Mouse (Mus musculus) right cerebral cortex, postnatal 14 days (tissue): ENCODE data around the gene Rpp25.
A peak's percentile ranks its signal among the peaks of the same experiment; 100 is the strongest.

ENCODE experiments used
- DNase-seq: peaks from one replicate; pipeline ENCODE4 v3.0.0; 2022

Rpp25 gene

DNA sequence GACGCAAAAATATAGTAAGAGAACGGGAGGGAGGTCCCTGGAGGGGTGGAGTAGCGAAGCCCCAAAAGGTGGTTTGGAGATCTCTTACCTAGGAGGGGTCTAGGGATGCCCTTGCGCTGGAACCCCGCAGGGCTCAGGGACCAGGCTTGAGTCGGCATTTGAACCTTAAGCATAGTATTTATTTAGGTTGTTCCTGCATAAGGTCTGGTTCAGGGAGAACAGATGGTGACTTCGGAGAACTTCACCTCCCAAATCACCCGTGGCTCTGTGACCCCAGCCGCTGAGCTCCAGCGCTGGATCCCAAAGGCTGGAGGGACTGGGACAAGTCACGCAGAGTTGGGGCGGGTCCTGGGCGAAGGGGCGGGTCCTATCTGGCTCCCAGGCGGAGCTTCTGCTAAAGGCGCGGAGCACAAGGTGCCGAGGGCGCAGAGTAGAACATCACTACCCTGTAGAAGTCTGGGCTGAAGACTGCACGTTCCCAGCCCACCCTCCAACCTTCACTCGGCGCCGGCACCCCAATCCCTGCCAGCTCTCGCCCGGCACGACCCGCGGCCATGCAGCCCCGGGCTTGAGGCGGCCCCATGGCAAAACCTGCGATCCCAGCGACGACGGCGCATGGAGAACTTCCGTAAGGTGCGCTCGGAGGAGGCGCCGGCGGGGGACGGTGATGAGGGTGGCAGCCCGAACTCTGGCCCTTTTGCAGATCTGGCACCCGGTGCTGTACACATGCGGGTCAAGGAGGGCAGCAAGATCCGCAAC lies at the start of gene Rpp25:
Rpp25 (plus strand) TSS at position 405 of the 759 bp plus-strand sequence.
- peak; percentile 55 for DNase-seq

DNA sequence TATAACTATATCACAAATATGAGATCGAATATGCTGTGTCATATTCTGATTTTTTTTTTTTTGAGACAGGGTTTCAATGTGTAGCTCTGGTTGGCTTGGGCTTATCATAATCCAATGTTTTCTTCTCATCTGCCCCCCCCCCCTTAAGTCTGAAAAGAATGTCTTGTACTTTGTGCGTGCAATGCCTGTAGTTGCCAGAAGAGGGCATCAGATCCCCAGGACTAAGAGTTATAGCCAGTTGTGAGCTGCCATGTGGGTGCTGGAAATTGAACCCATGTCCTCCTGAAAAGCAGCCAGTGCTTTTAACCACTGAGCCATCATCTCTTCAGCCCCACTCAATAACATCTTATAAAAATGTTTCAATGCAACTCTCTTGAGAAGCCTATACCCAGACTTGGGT lies 44.1 kb upstream of the Rpp25 start:
- DNase-seq: no peak

DNA sequence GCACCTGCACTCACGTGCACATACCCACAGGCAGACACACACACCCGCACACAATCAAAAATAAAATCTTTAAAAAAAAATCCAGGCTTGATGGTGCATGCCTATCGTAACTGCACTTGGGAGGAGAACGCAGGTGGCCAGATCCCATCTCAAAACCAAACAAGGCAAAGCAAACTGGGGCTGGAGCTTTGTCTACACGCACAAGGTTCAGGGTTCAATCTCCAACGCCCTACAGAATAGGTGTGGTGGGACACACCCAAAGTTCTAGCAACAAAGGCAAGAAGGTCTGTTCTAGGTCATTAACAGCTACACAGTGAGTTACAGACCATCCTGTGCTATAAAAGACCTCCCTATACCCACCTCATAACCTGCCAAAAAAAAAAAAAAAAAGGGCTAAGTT lies 41.0 kb upstream of the Rpp25 start:
- no peak for DNase-seq

- no peak for DNase-seq
These were observed 37.7 kb upstream of the Rpp25 start for GRCm38 (mm10) chr9:57466101-57466500.

GRCm38 (mm10) chr9:57467271-57467771 lies 36.5 kb upstream of the Rpp25 start:
- peak; percentile 48 for DNase-seq

GRCm38 (mm10) chr9:57467896-57468549 lies 35.8 kb upstream of the Rpp25 start, which contains the start of gene Scamp5:
Scamp5 (minus strand) TSS chr9:57468060.
- peak; percentile 94 for DNase-seq

DNA sequence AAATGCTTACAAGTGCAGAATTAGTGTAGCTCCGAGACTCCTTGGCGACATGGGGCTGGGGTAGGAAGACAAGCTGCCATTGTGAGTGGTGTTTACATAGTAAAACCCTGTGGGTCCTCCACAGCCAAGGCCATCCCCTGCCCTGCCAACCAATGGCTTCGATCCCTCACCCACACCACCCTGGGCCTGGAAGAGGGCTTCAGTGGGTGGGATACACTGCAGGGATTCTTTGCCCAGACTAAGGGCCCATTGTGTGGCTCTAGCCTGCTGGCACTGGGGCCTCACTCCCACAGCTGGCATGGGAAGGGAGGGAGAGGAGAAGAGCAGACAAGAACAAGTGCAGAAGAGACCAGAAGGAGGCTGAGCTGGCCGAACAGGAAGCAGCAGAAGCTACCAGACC lies 34.9 kb upstream of the Rpp25 start:
- DNase-seq: peak; percentile 29

- peak; percentile 89 for DNase-seq
These were observed 18.1 kb upstream of the Rpp25 start for GRCm38 (mm10) chr9:57485774-57486173.

GRCm38 (mm10) chr9:57487807-57488206 lies 16.0 kb upstream of the Rpp25 start:
- DNase-seq: no peak

DNA sequence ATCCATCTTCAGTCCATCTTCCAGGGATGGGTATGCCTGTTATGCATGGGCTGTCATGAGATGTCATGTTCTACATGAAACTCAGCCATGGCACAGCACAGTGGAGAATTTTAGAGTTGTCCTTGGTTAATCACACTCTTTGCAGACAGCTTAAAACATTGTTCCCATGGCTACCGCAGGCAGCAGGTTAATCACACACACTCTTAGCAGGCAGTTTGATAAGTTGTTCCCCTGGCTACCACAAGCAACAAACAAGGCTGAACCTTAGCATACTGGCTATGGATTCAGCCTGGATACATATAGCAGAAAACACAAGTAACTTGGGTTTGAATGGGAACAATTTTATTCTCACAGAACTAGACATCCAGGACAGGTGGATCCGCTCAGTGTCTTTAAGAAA lies 10.3 kb upstream of the Rpp25 start:
- DNase-seq: no peak

DNA sequence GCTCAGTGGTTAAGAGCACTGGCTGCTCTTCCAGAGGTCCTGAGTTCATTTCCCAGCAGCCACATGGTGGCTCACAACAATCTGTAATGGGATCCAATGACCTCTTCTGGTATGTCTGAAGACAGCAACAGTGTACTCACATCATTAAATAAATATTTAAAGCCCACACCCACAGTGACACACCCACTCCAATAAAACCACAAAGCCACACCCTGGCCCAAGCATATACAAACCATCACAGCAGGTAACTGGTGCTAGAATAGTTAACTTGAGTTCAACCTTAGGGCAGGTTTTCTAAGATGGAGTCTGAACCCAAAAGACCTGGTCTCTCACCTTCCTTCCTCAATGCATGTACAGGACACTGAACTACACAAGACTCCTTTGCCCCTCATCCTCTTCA lies 8.9 kb upstream of the Rpp25 start:
- DNase-seq: no peak

DNA sequence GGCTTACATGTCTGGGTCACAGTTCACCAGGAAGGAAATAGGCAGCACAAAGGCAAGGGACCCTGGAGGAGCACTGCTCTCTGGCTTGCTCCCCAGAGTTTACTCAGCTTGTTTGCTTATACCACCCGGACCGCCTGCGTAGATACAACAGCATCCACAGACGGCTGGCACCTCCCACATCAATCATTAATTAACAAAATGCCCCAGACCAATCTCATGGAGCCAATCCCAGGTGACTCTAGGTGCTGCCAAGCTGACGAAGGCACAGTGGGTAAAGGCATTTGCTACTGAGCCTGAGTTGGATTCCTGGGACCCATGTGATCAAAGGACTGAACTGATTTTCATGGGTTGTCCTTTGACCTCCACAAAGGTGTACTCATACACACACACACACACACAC lies 6.6 kb upstream of the Rpp25 start:
- no peak for DNase-seq

DNA sequence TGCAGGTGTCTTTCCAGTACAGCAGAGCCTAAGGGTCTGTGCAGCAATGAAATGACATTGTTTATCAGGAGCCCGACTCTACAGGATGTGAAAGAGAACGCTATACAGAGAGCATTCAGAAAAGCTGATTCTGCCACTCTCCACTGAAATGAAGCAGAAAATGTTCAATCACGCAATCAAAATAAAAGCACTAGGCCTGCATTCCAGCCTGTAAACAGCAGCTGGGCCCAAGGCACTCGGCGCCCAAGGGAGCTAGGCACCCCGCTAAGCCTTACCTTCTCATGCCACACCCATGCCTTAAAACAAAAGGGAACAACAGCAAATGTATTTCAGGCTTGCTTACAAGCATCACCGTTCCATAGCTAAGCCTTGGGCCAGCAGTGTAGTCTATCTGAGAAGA lies 5.3 kb upstream of the Rpp25 start:
- no peak for DNase-seq

GRCm38 (mm10) chr9:57501452-57501851 lies 2.4 kb upstream of the Rpp25 start:
- DNase-seq: peak; percentile 67

- peak; percentile 48 for DNase-seq
These were observed 2.0 kb upstream of the Rpp25 start for GRCm38 (mm10) chr9:57501861-57502260.

GRCm38 (mm10) chr9:57502911-57503621 lies 760 bp upstream of the Rpp25 start:
- peak; percentile 18 for DNase-seq

DNA sequence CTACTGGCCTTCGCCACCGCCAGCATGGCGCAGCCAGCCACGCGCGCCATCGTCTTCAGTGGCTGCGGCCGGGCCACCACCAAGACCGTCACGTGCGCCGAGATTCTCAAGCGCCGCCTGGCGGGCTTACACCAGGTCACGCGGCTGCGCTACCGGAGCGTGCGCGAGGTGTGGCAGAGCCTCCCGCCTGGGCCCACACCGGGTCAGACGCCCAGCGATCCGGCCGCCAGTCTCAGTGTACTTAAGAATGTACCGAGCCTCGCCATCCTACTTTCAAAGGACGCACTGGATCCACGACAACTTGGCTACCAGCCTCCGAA lies 515 bp downstream of the Rpp25 start:
- DNase-seq: peak; percentile 73

- no peak for DNase-seq
These were observed 1.1 kb downstream of the Rpp25 start for GRCm38 (mm10) chr9:57504891-57505290.

GRCm38 (mm10) chr9:57505700-57506099 lies 1.9 kb downstream of the Rpp25 start:
- DNase-seq: peak; percentile 62

DNA sequence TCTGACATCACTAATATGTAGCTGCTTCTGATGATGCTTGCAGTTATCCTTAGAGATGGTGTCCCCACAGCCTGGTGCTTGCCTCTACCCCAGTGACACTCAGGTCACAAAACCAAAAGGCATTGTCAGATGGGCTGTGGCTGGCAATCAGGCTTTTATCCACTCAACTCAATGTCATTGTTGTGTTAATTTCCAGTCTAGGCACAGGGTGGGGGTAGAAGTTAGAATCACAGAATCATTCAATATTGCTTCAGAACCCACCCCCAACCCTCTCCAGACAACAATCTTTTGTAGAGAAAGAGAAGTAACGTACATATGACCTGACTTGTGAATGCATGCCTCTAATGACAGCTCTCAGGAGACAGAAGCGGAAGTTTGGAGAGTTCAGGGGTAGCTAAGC lies 6.8 kb downstream of the Rpp25 start:
- DNase-seq: no peak

DNA sequence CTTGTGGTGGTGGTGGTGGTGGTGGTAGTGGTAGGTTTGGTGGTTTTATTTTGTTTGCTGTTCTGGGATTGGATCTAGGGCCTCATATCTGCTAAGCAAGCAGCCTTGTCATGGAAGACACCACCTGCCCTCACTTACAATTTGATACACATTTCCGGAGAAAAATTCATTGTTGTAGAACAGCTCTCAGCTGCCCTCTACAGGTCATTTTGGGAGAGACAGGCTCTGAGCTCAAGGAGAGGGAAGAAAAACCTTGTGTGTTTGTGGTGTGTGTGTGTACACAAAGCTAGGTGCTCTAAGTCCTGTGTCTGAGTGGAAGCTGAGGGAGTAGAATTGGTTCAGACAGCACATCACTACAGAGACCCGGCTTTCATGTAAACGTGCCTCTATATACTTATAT lies 13.3 kb downstream of the Rpp25 start:
- peak; percentile 74 for DNase-seq

GRCm38 (mm10) chr9:57520375-57521055 lies 16.7 kb downstream of the Rpp25 start:
- no peak for DNase-seq
